Mouse (Mus musculus): Measurements from ENCODE around the gene Fntb.

- TF ChIP-seq CTCF (conservative IDR thresholded peaks at IDR 0.05; ENCODE audit: insufficient read depth, insufficient read length, low read depth, low read length) = no peak
- TF ChIP-seq POLR2A (IDR thresholded peaks at IDR 0.05; ENCODE audit: low read depth, low read length) = no peak
Measured at GRCm38 (mm10) chr12:76899261-76899975, 134.0 kb downstream of the Fntb start.
